Mouse (Mus musculus): ENCODE results near the gene Tbcd.

GRCm38 (mm10) chr11:121651983-121652382, 200.2 kb downstream of the Tbcd start:
- no peak for TF ChIP-seq CTCF (conservative IDR thresholded peaks at IDR 0.05 in 1 of 2, IDR thresholded peaks at IDR 0.05 in 1 of 2; ENCODE audit: low read depth in 2 of 2, low read length in 2 of 2)
- no peak for TF ChIP-seq MAX (IDR thresholded peaks at IDR 0.05; ENCODE audit: low read length)
- no peak for TF ChIP-seq ZNF384 (IDR thresholded peaks at IDR 0.05; ENCODE audit: low read depth, low read length)
- TF ChIP-seq MAFK (IDR thresholded peaks at IDR 0.05; ENCODE audit: insufficient replicate concordance, low read length): no peak
- no peak for TF ChIP-seq TCF12 (IDR thresholded peaks at IDR 0.05; ENCODE audit: low read depth, low read length)
- no peak for TF ChIP-seq ZMIZ1 (IDR thresholded peaks at IDR 0.05; ENCODE audit: low read depth, low read length)
- no peak for TF ChIP-seq EP300 (IDR thresholded peaks at IDR 0.05; ENCODE audit: low read length)
- TF ChIP-seq SMC3 (IDR thresholded peaks at IDR 0.05; ENCODE audit: low read depth, low read length): no peak
- TF ChIP-seq PAX5 (IDR thresholded peaks at IDR 0.05; ENCODE audit: low read length): no peak

Measured in CH12.LX (cell line).